Mouse (Mus musculus) forebrain, embryonic 13.5 days (tissue): ENCODE measurements around the gene Zfp146. TPM values are rescaled to one million over a fixed set of nuclear protein-coding genes. Genes with fewer than 3 reads are reported as not detected.
"Not testable (repeated sequence)": the region's sequence is repeated elsewhere in the genome, so short reads cannot be mapped to it uniquely, and the experiment has no call there.

Experiments
- ATAC-seq: fragments of 200-750 bp; cut with Nextera tagmentation; 2 replicates; pipeline ENCODE4 v1.8.0; 2017
- H3K27ac ChIP-seq: fragments of 300-500 bp; sonication (generic); 2 replicates; pipeline ENCODE4 v1.5.1; 2015; ENCODE audit warnings: inconsistent platforms, mild to moderate bottlenecking, moderate library complexity
- H3K27me3 ChIP-seq: fragments of 300-500 bp; sonication (generic); 2 replicates; pipeline ENCODE4 v1.6.1; 2015; ENCODE audit warnings: mild to moderate bottlenecking, inconsistent platforms
- H3K36me3 ChIP-seq: fragments of 300-500 bp; sonication (generic); 2 replicates; pipeline ENCODE4 v1.6.1; 2015; ENCODE audit warnings: mild to moderate bottlenecking, inconsistent platforms; ENCODE audit not compliant: poor library complexity, severe bottlenecking
- H3K4me1 ChIP-seq: fragments of 300-500 bp; sonication (generic); 2 replicates; pipeline ENCODE4 v1.6.1; 2015; ENCODE audit warnings: inconsistent platforms
- H3K4me2 ChIP-seq: fragments of 300-500 bp; sonication (generic); 2 replicates; pipeline ENCODE4 v1.6.1; 2015; ENCODE audit warnings: inconsistent platforms, mild to moderate bottlenecking, moderate library complexity
- H3K4me3 ChIP-seq: fragments of 300-500 bp; sonication (generic); 2 replicates; pipeline ENCODE4 v1.5.1; 2015; ENCODE audit warnings: mild to moderate bottlenecking, inconsistent platforms
- H3K9ac ChIP-seq: fragments of 300-500 bp; sonication (generic); 2 replicates; pipeline ENCODE4 v1.6.1; 2015; ENCODE audit warnings: mild to moderate bottlenecking, inconsistent platforms
- H3K9me3 ChIP-seq: fragments of 300-500 bp; sonication (generic); replicated peaks from 2 replicates; pipeline ENCODE4 v1.6.1; 2016; ENCODE audit warnings: inconsistent platforms
- WGBS: fragments of 180-500 bp; shearing (Covaris S2); methylation state at CpG from one replicate; pipeline ENCODE4 v1.1.7; 2015; 5-methylcytosine and 5-hydroxymethylcytosine counted together
- polyA plus RNA-seq: library from polyadenylated mRNA; unstranded; fragments of >200 nt; fragmentation: Nextera tagmentation; extraction: Ambion mirVana; gene quantifications from 2 replicates; pipeline ENCODE4 v1.2.1, GENCODE M21; 2015

Gene Zfp146
- polyA plus RNA-seq, 1 experiment from 2014 or later, result 19.5 TPM

DNA sequence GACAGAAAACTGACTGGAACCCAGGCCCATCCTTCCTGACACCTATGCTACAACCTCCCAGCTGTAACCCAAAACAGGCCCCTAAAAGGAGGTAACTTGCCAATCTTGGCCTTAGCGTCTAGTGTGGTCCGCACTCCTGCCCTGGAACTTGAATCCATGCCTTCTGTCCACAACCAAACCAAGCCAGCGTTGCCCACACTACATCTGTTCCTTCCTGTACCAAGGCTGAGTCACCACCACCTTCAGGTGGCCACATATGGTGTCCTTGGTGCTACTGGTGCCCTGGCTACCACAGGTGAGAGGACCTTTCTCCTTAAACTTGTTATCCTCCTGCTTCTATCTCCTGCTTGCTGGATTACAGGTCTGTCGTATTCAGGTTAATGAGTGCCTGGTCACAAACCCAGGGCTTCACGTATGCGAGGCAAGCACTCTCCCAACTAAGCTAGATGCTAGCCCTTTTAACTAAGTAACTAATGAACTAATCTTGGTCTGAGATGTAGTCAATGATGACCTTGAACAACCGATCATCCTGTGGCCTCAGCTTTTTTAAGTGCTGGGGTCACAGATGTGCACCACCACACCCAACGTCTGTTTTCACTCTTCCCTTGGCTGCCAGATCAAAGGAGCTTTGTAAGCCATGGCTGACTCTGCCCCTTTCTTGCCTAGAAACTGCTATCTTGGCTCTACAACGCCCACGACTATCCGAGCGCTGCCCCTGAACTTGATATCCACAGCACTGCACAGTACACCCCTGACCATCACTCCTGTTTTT, 19.0 kb upstream of the Zfp146 start:
- Histone ChIP-seq H3K36me3 (peaks cover 71% of the 10 kb centered on the region), H3K27me3 (no peaks in the 10 kb centered on the region), H3K27ac (no peak overlapping the region), H3K4me3 (no peak overlapping the region), H3K4me1 (peaks cover 21% of the 10 kb centered on the region), H3K9me3 (no peaks in the 10 kb centered on the region), H3K9ac (no peak overlapping the region), H3K4me2 (no peak overlapping the region)
- 90% methylated on average over 12 of the region's 12 CpGs for WGBS
- ATAC-seq, result no peak

DNA sequence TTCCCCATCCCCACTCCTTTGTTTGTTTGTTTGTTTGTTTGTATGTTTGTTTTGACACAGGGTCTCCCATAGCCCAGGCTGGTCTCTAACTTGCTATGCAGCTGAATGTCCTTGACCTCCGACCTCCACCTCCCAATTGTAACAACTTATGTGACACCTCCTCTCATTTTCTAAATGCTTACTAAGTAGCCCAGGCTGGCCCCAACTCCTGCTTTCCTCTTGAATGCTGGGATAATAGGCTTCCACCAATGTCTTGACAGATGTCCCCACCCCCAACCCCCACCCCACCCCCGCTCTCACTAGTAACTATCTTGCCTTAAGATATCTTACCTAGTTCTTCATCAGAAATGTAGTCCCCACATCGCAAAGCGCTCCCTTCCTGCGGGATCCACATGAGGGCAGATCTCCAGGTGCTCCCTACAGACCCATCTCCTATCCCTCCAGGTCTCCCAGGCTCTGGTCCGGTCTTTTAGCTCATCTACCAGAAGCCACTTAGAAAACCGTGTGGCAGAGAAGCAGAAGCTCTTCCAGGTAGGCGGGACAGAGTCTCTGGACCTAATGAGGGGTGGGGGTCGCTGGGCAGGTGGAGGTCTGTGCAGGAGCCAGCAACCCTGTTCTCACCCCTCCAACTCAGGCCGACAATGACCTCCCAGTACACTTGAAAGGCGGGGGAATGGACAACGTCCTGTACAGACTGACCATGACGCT, 15.2 kb upstream of the Zfp146 start:
- H3K9ac ChIP-seq, result no peak overlapping the region
- H3K4me1 ChIP-seq, result peaks cover 8% of the 10 kb centered on the region
- no peak overlapping the region for H3K4me3 ChIP-seq
- ATAC-seq, result no peak
- no peak overlapping the region; the same call in 1 of the 2 replicates for H3K4me2 ChIP-seq
- 73% methylated on average over 13 of the region's 13 CpGs for WGBS
- peaks cover 41% of the 10 kb centered on the region for H3K36me3 ChIP-seq
- H3K9me3 ChIP-seq, result no peaks in the 10 kb centered on the region
- H3K27ac ChIP-seq, result no peak overlapping the region
- no peaks in the 10 kb centered on the region for H3K27me3 ChIP-seq

DNA sequence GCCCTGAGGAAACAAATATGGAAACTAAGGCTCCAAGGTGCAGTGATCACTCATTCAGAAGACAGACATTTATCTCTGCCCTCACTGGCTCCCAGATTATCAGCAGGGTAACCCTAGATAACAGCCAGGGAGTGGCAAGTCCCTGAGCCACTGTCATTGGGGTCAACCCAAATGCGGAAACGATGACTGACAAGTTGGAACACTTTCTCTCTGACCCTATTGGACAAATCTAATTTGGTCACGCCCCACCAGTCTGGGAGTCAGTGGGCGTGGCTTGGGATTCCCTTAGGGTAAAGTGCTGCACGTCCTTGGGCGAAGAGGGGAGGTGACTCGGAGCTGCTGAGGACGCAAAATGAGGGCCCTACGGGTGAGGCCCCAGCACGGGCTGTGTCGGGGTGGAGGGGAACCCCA, 14.3 kb upstream of the Zfp146 start, which contains the start of gene Cox7a1:
Cox7a1 (plus strand) TSS at position 266 of the 411 bp plus-strand sequence.
- H3K9ac ChIP-seq, result peak within 1 kb of the TSS; percentile 9; the same call in 1 of the 2 replicates
- H3K9me3 ChIP-seq, result no peaks in the 10 kb centered on the region
- peak within 1 kb of the TSS; percentile 44 for H3K4me2 ChIP-seq
- peak; percentile 60 for ATAC-seq
- no peak within 1 kb of the TSS for H3K27ac ChIP-seq
- no peaks in the 10 kb centered on the region for H3K27me3 ChIP-seq
- peak within 1 kb of the TSS; percentile 6; the same call in 1 of the 2 replicates for H3K4me3 ChIP-seq
- peaks cover 8% of the 10 kb centered on the region for H3K4me1 ChIP-seq
- under 1% methylated on average over 11 of the region's 11 CpGs for WGBS
- H3K36me3 ChIP-seq, result peaks cover 35% of the 10 kb centered on the region

DNA sequence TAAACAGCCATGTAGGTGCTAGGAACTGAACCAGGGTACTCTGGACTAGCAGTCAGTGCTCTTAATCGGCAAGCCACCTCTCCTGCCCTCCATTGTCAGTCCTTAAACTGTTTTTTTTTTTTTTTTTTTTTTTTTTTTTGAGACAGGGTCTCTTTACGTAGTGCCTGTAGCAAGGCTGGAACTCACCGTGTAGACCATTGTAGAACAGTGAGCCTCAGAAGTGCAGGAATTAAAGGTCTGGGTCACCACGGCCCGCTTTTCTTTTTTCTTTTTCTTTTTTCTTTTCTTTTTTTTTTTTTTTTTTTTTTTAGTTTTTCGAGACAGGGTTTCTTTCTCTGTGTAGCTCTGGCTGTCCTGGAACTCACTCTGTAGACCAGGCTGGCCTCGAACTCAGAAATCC, 13.6 kb upstream of the Zfp146 start:
- H3K4me2 ChIP-seq, H3K4me1 ChIP-seq, H3K27ac ChIP-seq, ATAC-seq, H3K27me3 ChIP-seq, H3K9me3 ChIP-seq, H3K4me3 ChIP-seq, H3K9ac ChIP-seq: not testable (repeated sequence)
- peaks cover 35% of the 10 kb centered on the region for H3K36me3 ChIP-seq
- 65% methylated on average over 7 of the region's 7 CpGs for WGBS

DNA sequence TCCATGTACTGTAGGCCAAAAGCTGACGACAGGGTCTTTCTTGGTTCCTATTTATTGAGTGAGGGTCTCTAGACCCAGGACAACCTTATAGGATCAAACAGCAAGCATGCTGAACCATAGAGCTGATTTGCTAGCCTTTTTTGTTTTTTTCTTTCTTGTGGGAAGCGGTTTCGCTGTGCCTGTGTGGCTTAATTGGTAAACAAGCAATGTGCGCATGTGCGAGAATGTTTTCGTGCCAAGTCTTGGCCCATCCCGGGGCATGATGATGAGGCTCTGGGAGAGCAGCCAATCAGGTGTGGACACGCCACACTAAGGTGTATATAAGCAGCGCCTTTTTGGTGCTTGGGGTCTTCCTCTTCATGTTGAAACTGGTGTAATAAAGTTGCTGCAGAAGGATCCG, 12.4 kb upstream of the Zfp146 start:
- H3K9ac ChIP-seq, H3K27ac ChIP-seq, H3K4me3 ChIP-seq, H3K4me2 ChIP-seq, H3K27me3 ChIP-seq, H3K9me3 ChIP-seq, ATAC-seq, H3K4me1 ChIP-seq: not testable (repeated sequence)
- WGBS, result 87% methylated on average over 10 of the region's 10 CpGs
- peaks cover 32% of the 10 kb centered on the region for H3K36me3 ChIP-seq

DNA sequence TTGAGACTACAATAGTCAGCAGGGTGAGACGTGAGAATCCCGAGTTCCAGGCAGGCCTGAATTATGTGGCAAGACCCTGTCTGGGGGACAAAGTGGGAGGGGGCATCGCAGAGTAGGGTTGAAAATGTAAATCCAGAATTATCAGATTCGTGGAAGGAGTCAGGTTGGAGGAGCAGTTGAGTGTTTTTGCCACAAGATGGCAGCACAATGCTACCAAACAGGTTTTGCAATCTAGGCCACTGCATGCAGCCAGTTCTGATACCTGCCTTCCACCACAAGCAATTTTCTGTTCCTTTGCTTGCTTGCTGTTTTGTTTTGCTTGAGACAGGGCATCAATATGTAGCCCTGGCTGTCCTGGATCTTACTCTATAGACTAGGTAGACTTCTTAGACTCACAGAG, 11.8 kb upstream of the Zfp146 start:
- Histone ChIP-seq H3K9me3 (no peaks in the 10 kb centered on the region), H3K4me2 (no peak overlapping the region), H3K4me1 (peaks cover 8% of the 10 kb centered on the region), H3K4me3 (no peak overlapping the region), H3K9ac (no peak overlapping the region), H3K27me3 (no peaks in the 10 kb centered on the region), H3K27ac (no peak overlapping the region), H3K36me3 (peaks cover 32% of the 10 kb centered on the region)
- ATAC-seq, result peak; percentile 42; the same call in 1 of the 2 replicates
- WGBS, result 6% methylated on average over 4 of the region's 4 CpGs

DNA sequence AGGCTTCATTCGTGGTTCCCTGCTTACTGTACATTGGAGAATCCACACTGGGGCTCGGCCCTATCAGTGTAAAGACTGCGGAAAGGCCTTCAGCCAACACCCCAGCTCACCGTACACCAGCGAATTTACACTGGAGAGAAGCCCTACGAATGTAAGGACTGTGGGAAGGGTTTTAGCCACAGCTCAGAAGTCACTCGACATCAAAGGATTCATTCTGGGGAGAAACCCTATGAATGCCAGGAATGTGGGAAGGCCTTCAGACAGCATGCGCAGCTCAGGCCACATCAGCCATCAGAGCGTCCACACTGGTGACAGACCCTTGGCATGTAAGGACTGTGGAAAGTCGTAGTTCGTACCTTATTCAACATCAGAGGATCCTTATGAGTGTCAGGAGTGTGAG, 8.7 kb upstream of the Zfp146 start:
- WGBS, result 90% methylated on average over 11 of the region's 11 CpGs
- no peak for ATAC-seq
- H3K27ac ChIP-seq, result no peak overlapping the region
- H3K9ac ChIP-seq, result no peak overlapping the region
- no peaks in the 10 kb centered on the region for H3K9me3 ChIP-seq
- peaks cover 33% of the 10 kb centered on the region for H3K36me3 ChIP-seq
- H3K27me3 ChIP-seq, result no peaks in the 10 kb centered on the region
- no peaks in the 10 kb centered on the region for H3K4me1 ChIP-seq
- no peak overlapping the region for H3K4me3 ChIP-seq
- H3K4me2 ChIP-seq, result no peak overlapping the region

DNA sequence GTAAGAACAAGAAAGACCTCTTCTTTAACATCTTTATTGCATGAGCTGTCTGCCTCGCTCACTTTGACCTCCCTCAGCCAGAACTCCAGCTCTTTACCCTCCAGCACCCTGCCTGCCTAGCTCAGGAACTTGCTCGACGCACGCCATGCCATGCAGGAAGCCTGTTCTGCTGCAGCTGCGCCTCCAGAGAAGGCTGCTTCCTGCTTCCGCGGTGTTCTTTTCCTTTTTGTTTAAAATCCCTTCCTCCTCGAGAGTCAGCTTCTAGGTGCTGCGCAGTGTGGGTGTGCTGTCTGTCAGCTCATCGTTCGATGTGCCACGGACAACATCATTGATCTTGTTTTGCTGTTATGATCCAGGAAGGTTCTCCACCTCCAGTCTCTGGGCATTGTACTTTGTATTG, 6.9 kb upstream of the Zfp146 start:
- 88% methylated on average over 12 of the region's 12 CpGs for WGBS
- Histone ChIP-seq H3K36me3 (peaks cover 33% of the 10 kb centered on the region), H3K9ac (no peak overlapping the region), H3K4me3 (no peak overlapping the region), H3K27me3 (no peaks in the 10 kb centered on the region), H3K9me3 (no peaks in the 10 kb centered on the region), H3K27ac (no peak overlapping the region), H3K4me1 (no peaks in the 10 kb centered on the region), H3K4me2 (no peak overlapping the region)
- no peak for ATAC-seq

DNA sequence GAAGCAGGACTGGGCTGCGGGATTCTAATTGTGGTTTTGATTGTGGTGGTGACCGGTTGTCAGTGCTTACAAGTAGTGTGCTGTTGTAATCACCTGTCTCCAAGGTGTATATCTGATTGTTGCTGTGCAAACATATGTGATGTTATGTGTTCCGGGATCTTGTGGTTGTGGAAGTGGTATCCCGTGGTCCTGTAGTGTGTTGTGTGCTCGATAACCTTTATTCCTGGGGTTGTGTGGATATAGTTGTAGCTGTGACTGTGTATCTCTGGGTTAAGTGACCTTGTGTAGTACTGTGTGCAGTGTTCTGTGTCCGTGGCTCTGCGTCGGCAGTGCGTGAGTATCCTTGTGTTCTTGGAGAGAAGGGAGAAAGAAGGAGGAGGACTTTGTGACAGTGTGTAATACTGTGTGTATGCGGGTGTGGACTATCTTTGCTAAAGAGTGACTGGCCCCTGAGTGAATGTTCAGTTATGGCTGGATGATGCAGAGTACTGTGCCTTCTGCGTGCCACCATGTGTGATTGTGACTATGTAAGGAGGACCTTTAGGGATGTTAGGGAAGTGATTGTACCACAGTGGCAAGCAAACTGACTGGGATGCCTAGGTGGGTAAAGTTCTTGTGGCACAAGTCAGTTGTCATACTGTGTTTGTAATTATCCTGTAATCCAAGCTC, 867 bp upstream of the Zfp146 start:
- H3K9ac ChIP-seq, result peak overlapping the region; percentile 91
- peak overlapping the region; percentile 74 for H3K4me3 ChIP-seq
- H3K27ac ChIP-seq, result no peak overlapping the region
- no peaks in the 10 kb centered on the region for H3K27me3 ChIP-seq
- peak overlapping the region; percentile 70 for H3K4me2 ChIP-seq
- 29% methylated on average over 11 of the region's 11 CpGs for WGBS
- ATAC-seq, result no peak; the same call in 1 of the 2 replicates
- peaks cover 28% of the 10 kb centered on the region for H3K36me3 ChIP-seq
- peaks cover 18% of the 10 kb centered on the region for H3K9me3 ChIP-seq
- peaks cover 21% of the 10 kb centered on the region for H3K4me1 ChIP-seq

DNA sequence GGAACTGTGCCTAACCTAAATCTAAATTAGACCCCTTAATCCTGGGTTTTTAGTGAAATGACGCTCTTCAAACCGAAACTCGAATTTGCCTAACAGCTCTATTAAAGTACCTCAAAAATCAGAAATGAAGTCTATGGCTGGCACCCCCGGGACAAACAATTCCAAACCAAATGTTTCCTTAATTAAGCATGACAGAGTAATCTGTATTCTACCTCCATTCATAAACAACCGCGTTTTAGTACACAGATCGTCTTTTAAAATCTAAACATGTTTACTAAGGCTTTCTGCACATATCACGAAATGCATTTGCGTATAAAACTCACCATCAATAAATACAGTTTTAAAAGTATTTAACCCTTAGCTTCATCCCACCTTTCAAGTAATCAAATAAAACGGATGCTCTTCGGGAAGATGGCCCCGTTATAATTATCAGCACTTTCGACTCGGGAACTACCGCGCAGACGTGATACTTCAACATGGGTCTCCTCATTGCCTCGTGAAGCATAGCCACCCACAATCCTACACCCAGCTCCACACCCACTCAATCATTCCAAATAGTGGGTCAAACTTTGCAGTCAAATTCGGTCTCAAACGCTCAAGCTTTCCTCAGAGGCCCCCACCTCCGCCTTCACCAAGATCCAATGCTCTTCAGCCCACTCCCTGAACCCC, 502 bp downstream of the Zfp146 start:
- Histone ChIP-seq H3K27ac (peak overlapping the region; percentile 85), H3K36me3 (peaks cover 40% of the 10 kb centered on the region), H3K27me3 (no peaks in the 10 kb centered on the region), H3K9ac (peak overlapping the region; percentile 91), H3K4me3 (peak overlapping the region; percentile 74), H3K4me2 (peak overlapping the region; percentile 70), H3K9me3 (peaks cover 30% of the 10 kb centered on the region), H3K4me1 (peaks cover 21% of the 10 kb centered on the region)
- WGBS, result 3% methylated on average over 21 of the region's 21 CpGs
- ATAC-seq, result peak; percentile 47; the same call in 1 of the 2 replicates

DNA sequence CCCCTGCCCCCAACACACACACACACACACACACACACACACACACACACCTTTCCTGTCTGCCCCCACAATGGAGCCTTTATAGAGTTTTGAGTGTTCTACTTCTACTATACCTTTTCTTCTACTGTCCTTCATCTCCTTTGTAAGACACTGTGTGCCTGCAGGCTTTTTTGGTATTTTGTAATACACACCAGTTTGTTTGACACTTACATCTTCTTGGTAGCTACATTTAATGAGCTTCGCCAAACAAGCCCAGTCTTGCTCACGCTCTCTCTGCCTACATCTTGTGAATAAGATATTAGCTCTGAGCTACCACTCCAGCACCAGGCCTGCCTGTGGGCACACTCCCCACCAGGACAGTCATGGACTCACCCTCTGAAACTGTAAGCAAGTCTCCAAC, 4.8 kb downstream of the Zfp146 start:
- Histone ChIP-seq H3K27me3 (no peaks in the 10 kb centered on the region), H3K9me3 (peaks cover 71% of the 10 kb centered on the region), H3K36me3 (peaks cover 82% of the 10 kb centered on the region), H3K4me1 (peaks cover 12% of the 10 kb centered on the region), H3K27ac (no peak overlapping the region), H3K4me2 (no peak overlapping the region), H3K4me3 (no peak overlapping the region), H3K9ac (no peak overlapping the region)
- ATAC-seq, result no peak
- WGBS, result 95% methylated on average over 2 of the region's 2 CpGs
